Mouse (Mus musculus): Measurements from ENCODE around the gene Pdss2. TPM values are rescaled to one million over a fixed set of nuclear protein-coding genes. Genes with fewer than 3 reads are reported as not detected.
A peak's percentile ranks its signal among the peaks of the same experiment; 100 is the strongest.

The Pdss2 gene
- total RNA-seq, 2 experiments from 2014 or later, result 15.4 to 16.2 TPM

GRCm38 (mm10) chr10:43420660-43421413, 199.6 kb downstream of the Pdss2 start:
- DNase-seq (ENCODE audit: extremely low spot score in 1 of 2, low spot score in 1 of 2), result peak; percentile 23 to 26

GRCm38 (mm10) chr10:43422061-43422770, 200.9 kb downstream of the Pdss2 start:
- DNase-seq (ENCODE audit: extremely low spot score in 1 of 2, low spot score in 1 of 2), result no peak

DNA sequence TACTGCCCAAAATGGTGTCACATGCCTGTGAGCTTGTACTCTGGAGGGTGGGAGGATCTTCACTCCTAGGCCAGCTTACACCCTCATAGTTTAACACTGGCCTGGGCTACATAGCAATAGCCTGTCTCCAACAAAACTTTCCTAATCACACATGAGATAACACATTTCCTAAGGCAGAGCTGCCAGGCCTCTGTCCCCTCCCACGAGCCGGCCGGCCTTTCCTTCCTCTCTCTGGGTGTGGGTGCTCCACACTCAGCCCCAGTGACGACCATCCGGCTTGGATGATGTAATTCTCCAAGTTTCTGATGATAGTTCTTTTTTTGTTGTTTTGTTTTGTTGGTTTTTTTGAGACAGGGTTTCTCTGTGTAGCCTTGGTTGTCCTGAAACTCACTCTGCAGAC, 203.3 kb downstream of the Pdss2 start:
- no peak for DNase-seq (ENCODE audit: extremely low spot score in 1 of 2, low spot score in 1 of 2)

GRCm38 (mm10) chr10:43430606-43431005, 209.3 kb downstream of the Pdss2 start:
- DNase-seq (ENCODE audit: extremely low spot score in 1 of 2, low spot score in 1 of 2), result no peak

DNA sequence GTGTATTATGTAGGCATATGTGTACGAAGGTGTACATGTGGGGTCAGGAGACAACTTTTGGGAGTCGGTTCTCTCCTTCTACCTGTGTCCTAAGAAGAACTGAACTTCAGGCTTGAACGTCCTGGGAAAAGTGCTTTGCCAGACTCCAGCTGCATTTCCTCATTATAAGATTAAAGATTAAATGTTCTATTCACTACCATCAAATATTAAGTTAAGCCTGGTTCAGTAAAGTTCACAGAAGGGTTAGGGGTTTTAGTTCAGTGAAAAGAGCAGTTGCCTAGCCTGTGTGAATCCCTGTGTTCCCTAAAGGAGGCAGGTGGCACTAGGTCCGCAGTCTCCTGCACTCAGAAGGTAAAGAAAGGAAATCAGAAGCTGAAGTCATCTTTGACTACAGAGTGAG, 213.0 kb downstream of the Pdss2 start:
- no peak for DNase-seq (ENCODE audit: extremely low spot score in 1 of 2, low spot score in 1 of 2)

DNA sequence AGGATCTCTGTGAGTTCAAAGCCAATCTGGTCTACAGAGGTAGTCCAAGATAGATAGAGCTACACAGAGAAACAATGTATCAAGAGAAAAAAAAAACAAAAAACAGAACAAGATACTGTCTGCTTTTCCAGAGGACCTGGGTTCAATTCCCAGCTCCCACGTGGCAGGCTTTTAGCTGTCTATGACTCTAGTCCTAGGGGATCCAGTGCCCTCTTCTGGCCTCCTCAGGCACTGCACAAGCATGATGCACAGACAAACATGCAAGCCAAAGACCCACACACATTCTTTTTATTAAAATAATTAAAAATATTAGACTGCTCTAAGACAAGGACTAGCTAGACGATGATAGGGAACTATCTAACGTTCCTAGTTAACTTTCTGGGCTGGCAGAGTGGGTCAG, 214.5 kb downstream of the Pdss2 start:
- DNase-seq (ENCODE audit: extremely low spot score in 1 of 2, low spot score in 1 of 2), result no peak

DNA sequence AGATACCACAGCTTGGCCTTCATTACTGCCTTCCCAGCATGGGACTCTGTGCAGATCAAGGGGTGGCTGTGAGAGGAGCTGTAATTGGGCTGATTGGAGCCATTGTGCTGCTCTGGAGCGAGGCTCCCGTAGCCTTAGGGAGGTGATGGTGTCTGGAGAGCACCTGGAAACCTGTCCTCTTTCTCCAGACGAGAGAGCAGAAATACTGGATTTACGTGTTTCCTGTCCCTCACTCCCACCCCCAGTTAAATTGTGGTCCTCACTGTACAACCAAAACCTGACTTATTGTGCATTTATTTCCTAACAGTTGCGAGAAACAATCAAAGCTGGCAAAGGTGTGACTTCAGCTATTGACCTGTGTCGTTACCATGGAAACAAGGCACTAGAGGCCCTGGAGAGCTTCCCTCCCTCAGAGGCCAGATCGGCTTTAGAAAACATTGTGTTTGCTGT, 218.2 kb downstream of the Pdss2 start:
- DNase-seq (ENCODE audit: extremely low spot score in 1 of 2, low spot score in 1 of 2), result no peak

DNA sequence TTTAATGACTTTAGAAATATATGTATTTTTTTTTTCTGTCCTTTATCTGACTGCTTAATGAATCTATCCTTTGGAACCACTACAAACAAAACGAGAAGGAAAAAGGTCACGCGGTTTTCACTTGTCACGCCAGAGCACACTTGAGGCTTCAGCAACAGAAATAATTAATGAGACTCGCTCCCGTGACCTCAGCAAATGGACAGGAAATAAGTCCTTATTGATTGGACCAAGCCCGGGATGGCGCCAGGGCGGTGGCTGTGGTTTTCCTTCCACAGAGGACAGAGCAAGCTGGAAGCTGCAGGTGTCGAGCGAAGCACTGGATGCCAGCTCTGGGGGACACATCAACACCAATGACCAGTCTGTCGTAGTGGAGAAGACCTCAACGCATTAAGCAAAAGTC, 218.8 kb downstream of the Pdss2 start:
- no peak for DNase-seq (ENCODE audit: extremely low spot score in 1 of 2, low spot score in 1 of 2)

- DNase-seq (ENCODE audit: extremely low spot score in 1 of 2, low spot score in 1 of 2), result no peak
Observed at GRCm38 (mm10) chr10:43440981-43441740, 219.9 kb downstream of the Pdss2 start.

DNA sequence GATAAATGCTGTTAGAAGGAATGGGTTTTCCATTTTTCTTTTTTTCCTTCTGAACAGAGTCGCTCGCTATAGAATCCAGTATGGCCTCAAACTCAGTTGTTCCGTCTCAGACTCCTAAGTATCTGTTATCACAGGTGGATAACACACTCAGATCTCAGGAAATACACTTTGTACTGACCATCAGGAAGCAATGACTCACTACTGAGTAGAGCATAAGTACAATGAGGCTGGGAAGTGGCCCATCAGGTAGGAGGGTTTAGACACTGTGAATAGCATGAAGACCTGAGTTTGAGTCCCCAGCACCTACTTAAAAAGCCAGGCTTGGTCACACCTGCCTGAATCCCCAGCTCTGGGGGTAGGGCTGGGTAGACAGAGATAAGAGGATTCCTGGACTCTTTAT, 227.4 kb downstream of the Pdss2 start:
- no peak for DNase-seq (ENCODE audit: extremely low spot score in 1 of 2, low spot score in 1 of 2)

DNA sequence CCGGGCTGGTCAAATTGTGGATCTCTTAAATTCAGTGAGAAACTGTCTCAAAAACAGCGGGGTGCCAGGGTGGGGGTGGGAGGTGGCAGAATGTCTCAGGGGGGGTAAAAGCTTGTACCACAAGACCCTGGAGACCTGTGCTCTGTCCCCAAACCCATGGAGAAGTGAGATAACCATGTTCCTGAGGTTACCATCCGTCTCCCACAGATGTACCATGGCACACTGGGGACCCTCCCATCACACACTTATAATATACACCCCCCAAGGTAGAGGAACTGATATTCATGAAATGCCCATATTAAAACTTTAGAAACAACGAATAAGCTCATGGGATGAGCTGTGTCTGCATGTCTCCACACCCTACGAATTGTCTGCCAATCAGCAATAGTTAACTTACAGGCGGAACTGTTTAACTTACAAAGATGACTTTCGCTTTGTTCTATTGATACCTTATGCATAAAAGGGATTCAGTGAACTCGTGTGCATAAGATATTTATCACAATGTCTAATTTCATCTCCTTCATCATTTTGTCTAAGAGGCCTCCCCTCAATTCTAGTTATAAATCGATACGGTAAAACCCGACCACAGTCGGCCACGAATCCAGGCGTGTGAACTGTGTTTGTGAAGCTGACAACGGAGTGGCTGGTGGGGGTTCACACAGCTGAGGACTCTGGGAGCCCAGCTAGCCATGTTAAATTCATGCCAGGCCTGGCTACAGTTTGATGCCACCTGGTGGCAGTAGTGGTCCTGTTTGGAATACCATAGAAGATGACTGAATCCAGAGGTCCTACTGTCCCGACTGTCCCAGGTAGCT, 230.8 kb downstream of the Pdss2 start:
- peak; percentile 42 to 69 for DNase-seq (ENCODE audit: extremely low spot score in 1 of 2, low spot score in 1 of 2)

DNA sequence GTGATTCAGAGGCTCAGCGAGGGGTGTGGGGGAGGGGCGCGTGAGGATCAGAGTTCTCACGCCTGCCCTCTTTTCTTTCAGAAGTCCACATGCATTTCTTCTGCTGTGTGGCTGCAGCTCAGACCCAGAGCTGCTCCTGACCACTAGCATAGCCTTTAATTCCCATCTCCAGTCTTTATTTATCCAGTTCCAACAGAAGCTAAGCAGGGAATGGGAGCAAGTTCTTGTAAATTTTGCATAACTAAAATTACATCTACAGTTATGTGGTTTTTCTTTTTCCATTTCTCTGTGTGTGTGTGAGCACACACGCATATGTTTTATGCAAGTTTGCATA, 231.3 kb downstream of the Pdss2 start:
- no peak for DNase-seq (ENCODE audit: extremely low spot score in 1 of 2, low spot score in 1 of 2)

DNA sequence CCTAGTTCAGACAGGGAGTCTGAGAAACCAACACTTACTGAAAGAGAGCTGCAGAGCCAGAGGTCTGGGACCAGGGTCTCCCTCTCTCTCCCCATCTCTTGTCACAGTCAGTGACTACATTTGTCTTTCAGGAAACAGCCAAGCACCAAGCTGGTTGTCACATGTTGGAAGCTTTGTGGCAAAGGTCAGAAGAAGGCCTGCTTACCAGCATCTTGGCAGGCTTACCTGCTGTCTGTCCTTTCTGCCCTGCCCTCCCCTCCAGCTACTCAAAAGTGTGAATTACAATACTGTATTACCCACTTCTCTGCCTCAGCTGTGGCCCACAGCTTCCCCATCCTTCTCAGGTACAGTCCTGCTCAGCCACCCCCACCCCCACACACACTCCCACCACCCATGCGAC, 232.9 kb downstream of the Pdss2 start:
- no peak for DNase-seq (ENCODE audit: extremely low spot score in 1 of 2, low spot score in 1 of 2)

DNA sequence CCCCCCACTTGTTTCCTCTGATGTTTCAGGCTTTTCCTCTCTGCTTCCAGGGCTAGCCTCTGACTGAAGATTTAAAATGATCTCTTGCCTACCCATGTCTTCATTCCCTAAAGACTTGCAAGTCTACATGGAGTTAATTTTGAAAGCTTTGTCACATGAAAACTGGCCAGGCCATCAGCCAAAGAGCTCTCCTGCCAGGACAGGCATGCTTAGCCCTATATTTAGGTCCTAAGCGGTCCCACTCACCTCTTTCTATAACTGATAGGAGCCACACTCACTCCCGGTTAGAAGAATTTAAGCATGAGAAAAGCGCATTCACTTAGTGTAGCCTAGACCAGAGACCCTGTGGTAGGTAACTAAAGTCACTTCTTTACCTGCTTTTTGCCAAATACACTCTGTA, 233.4 kb downstream of the Pdss2 start:
- DNase-seq (ENCODE audit: extremely low spot score in 1 of 2, low spot score in 1 of 2), result no peak

GRCm38 (mm10) chr10:43462821-43463220, 241.5 kb downstream of the Pdss2 start:
- no peak for DNase-seq (ENCODE audit: extremely low spot score in 1 of 2, low spot score in 1 of 2)

- DNase-seq (ENCODE audit: extremely low spot score in 1 of 2, low spot score in 1 of 2), result no peak
Observed at GRCm38 (mm10) chr10:43463227-43463626, 241.9 kb downstream of the Pdss2 start.

DNA sequence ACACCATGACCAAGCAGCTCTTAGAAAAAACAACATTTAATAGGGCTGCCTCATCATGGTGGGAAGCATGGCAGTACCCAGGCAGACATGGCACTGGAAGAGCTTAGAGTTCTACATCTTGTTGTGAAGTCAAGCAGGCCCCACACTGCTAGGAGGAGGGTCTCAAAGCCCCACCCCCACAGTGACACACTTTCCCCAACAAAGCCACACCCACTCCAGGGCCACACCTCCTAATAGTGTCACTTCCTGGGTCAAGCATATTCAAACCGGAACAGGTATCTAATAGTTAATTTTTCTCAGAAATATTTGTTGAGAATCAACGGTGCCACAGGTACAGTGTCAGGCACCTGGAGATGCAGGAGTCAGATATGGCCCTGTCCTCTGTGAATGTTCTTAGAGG, 244.9 kb downstream of the Pdss2 start:
- DNase-seq (ENCODE audit: extremely low spot score in 1 of 2, low spot score in 1 of 2), result no peak

GRCm38 (mm10) chr10:43467659-43468058, 246.4 kb downstream of the Pdss2 start:
- DNase-seq (ENCODE audit: extremely low spot score in 1 of 2, low spot score in 1 of 2), result no peak

- DNase-seq (ENCODE audit: extremely low spot score in 1 of 2, low spot score in 1 of 2), result no peak
Observed at GRCm38 (mm10) chr10:43468293-43468692, 247.0 kb downstream of the Pdss2 start.

GRCm38 (mm10) chr10:43475376-43475775, 254.1 kb downstream of the Pdss2 start:
- peak in 1 of 2 experiments; percentile 60 for DNase-seq (ENCODE audit: extremely low spot score in 1 of 2, low spot score in 1 of 2)
